Mouse (Mus musculus) c-Kit-positive CD71-negative TER-119-negative erythroid progenitor cells, embryonic 14.5 days (primary cell): ENCODE data around the gene Arnt.
"Not testable (repeated sequence)": the region's sequence is repeated elsewhere in the genome, so short reads cannot be mapped to it uniquely, and the experiment has no call there.

ENCODE experiments used
- DNase-seq: peaks from one replicate; pipeline ENCODE4 v3.0.0-alpha.2; 2013; ENCODE audit warnings: low read depth

Arnt gene

DNA sequence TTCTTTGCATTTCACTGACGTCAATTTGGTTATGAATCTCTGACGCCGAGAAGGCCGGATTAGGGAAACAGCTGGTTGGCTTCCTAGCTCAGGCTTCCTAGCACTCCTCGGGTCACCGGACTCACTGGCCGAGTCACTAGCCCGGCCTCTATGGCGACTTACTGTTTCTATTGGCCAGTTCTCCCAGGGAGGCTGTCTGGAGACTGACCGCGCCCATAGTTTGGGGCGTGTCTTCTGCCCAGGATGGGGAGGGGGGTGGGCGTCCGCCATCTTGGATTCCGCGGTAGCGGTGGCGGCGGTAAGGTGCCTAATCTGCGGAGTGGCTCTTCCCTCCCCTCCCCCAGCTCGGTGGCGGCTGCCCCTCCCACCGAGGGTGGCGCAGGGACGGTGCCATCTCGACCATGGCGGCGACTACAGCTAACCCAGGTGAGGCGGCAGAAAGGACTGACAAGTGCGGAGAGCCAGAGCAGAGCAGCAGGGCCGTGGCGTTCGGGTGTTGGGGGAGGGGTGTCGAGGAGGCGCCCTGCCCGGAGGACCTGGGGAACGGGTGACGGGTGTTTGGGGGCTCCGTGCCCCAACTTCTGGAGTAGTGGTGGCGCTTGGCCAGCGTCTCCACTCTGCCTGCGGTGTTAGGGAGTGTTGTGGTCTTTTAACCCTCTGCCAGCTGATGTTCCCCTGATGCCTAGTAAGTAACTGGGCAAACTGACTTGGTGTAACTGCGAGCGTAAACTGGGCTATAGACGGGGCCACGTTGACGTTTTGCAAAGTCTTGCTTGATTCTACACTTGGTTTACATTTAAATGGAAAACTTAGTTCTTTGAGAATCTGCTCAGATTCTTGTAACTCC is at the start of gene Arnt:
TSS of gene Arnt (plus strand) at position 253 of the 847 bp plus-strand sequence.
- peak; percentile 94 for DNase-seq

DNA sequence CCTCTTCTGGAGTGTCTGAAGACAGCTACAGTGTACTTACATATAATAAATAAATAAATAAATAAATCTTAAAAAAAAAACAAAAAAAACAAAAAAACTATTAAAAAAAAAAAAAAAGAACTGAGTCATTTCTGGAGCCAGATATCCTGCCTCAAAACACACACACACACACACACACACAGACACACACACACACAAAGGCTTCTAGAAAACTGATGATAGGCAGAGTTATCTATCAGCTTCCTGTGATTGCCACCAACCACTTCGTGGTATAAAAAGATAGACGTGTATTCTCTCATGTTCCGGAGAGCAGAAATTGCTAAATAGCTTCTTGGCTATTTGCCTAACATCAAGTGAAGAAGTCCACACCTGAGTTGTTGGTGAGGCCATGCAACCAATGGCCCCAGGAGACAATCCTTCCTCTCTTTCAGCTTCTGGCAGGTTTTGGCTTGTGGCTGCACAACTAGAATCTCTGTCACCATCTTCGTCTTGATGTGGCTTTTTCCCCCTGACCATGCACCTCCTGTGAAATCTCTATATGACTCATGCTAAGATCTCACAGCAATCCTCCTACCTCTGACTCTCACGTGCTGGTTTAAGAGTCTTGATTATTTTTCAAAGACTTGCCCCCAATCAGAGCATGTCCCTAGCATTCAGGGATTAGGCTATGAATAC is 48.6 kb upstream of the Arnt start:
- no peak for DNase-seq

DNA sequence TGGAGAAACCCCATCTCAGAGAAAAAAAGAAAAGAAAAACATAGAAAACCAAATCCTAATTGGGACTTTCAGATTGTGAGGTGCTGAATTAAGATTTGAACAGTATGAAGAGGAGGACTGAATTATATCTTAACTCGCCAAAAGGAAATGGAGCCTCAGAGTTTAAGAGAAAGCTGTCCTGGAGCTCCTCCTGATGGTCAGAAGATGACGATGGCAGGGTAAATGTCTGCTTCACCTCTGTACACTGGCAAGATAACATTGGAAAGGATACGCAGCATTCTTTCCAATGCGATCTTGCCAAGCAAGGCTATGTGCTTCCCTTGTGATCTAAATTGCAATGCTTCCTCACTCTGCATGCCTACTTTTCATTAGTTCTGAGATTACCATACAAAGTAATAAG is 39.8 kb upstream of the Arnt start:
- DNase-seq: peak; percentile 32

DNA sequence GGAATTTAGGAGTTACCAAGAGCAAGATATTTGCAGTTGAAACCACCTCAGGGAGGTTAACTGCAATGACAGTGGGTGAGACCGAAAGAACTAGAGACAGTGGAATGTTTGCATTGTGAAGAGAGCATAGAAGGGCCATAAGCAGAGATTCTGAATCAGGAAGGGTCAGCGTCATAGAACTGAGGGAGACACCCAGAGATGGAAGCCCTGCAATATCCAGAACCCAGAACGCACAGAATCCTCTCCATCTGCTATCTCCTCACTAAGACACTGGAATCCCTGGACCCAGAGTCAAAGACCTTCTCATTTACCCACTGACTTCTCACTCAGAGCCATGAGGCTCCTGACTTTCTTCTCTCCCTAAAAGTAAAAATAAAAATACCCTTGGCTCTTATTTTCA is 31.4 kb upstream of the Arnt start, which contains the start of gene 4930558C23Rik:
TSS of gene 4930558C23Rik (minus strand) at position 101 of the 400 bp plus-strand sequence.
- DNase-seq: no peak

DNA sequence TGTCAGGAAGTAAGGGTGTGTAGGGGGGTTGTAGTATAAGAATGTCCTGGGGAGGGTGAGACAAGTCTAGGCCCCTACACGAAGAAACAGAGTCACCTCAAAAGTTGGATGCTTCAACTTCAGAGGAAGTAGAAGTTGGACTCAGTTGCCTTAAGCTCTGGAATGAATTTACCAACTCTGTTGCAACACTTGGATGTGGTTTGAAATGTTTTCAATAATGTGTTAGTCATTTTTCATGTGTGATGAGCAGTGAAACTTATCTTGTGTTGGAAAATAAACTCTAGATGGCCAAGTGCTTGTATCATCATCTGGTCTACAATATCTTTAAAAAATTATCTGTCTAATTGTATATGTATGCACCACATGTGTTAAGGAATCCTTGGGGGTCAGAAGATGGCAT is 26.5 kb upstream of the Arnt start:
- no peak for DNase-seq

- no peak for DNase-seq
Measured at GRCm38 (mm10) chr3:95408852-95409251, 25.3 kb upstream of the Arnt start.

- DNase-seq: no peak
Measured at GRCm38 (mm10) chr3:95412268-95412667, 21.9 kb upstream of the Arnt start.

DNA sequence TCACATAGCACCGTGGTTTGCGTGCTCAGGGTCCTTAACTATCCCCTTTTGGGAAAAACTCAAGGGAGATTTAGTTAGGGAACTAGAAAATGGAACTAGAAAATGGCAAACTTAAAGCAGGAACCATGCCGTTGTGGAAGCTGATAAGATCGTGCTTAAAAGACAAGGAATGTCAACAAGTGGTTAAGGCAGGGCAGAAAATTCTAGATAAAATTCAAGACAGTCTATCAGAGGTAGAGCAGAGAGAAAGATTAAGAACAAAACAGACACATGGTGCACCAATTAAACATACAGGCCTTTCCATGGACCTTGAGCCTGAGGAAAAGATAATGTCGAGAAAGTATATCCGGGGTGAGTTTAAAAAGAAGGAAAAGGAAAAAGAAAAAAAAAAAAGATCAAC is 16.3 kb upstream of the Arnt start:
- DNase-seq: no peak

DNA sequence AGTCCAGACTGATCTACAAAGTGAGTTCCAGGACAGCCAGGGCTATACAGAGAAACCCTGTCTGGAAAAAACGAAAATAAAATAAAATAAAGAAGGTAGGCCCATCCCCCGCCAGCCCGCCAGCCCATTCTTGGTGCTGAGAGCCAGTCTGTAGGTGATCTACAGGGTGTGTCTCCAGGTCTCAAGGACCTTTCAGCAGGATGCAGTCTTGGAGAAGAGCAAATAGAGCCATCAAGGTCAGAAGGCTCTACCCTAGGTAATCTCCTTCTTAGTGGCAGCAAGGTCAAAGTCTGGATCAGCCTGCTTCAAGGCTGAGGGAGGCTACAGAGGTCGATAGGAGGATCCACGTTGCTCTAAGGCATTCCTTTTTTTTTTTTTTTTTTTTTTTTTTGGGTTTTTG is 7.7 kb upstream of the Arnt start:
- DNase-seq: not testable (repeated sequence)

- not testable (repeated sequence) for DNase-seq
Measured at GRCm38 (mm10) chr3:95427117-95427890, 6.9 kb upstream of the Arnt start.

GRCm38 (mm10) chr3:95427891-95428238 is 6.3 kb upstream of the Arnt start:
- DNase-seq: not testable (repeated sequence)

DNA sequence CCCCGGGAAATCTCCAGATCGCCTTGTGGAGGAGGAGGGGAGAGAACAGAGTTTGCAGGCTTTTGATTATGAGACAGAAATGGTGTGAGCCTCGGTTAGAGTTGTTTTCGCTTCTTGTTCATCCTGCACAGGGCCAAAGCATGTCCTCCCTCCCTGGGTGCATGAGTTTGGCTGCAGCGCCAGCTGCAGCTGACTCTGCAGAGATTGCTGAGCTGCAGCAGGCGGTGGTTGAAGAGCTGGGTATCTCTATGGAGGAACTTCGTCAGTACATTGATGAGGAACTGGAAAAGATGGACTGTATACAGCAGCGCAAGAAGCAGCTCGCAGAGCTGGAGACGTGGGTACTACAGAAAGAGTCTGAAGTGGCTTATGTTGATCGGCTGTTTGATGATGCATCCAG is 5.8 kb upstream of the Arnt start:
- DNase-seq: not testable (repeated sequence)

GRCm38 (mm10) chr3:95433301-95433915 is 780 bp upstream of the Arnt start:
- DNase-seq: no peak

GRCm38 (mm10) chr3:95434983-95435370 is 789 bp downstream of the Arnt start:
- DNase-seq: no peak

GRCm38 (mm10) chr3:95435561-95435960 is 1.4 kb downstream of the Arnt start:
- DNase-seq: no peak

GRCm38 (mm10) chr3:95438636-95439035 is 4.4 kb downstream of the Arnt start:
- not testable (repeated sequence) for DNase-seq

DNA sequence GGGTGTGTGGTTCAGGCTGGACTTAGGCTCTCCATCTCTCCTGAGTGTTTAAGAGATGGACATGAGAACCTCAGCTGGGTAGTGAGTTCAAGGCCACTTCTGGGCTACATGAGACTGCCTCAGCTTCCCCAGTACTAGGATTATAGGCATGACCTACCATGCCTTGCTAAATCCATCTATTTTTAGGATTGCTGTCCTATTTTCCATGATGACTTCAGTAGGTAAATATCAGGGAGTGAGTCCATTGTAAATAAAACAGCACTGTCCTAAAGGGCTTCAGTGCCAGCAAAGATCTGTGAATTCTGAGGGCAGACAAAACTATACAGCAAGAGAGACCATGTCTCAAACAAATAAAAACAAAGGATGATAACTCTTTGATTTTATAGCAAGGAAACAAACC is 5.5 kb downstream of the Arnt start:
- no peak for DNase-seq

- no peak for DNase-seq
Measured at GRCm38 (mm10) chr3:95442406-95443117, 8.4 kb downstream of the Arnt start.

DNA sequence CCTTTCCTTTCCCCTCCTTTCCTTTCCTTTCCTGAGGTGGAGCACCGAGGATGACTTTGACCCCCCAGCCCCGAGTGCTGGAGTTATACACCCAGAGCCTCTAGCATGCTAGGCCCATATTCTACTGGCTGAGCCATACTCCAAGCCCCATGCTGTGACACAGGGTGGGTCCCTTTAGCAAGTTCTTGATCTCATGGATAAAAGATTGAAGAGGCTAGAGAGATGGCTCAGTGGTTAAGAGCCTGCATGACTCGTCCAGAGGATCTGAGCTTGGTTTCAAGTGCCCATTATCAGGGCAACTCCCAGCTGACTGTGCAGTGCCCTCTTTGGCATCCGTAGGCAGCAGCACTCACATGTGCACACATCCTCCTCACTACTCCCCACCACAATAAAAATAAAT is 11.1 kb downstream of the Arnt start:
- DNase-seq: no peak

GRCm38 (mm10) chr3:95450408-95450807 is 16.2 kb downstream of the Arnt start:
- DNase-seq: peak; percentile 39

DNA sequence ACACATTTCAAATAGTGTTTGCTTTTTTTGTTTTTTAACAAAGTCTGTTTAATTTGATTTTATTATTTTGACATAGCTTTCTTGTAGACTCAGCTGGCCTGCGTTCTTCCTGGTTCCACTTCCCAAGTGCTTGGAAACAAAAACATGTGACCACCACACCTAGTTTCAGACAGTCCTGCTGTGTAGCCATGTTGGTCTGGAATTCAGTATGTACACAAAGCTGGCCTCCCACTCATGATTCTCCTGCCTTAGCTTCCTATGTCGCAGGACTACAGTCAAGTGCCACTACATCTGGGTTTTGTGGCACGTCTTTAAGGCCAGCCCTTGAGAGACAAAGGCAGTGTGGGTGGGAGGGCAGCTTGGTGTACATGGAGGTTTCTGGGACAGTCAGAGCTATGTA is 16.7 kb downstream of the Arnt start:
- no peak for DNase-seq

DNA sequence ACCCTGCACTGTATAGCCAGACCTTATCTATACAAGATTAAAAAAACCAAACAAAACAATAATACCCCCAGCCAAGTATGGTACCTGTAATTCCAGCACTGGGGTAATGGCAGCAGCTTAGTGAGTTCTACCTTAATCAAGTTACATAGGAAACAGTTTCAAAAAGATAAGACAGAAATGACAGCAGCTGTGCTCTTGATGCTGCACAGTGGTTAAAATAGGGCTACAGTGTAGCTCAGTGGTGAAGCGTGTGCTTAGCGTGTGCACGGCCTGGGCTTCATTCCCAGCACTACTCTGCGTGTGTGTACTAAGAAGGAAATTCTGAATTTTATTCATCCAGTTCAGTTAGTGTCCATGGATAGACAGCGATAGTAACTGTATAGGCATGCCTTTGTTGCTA is 22.2 kb downstream of the Arnt start:
- DNase-seq: no peak
